Mouse (Mus musculus) megakaryocyte, embryonic 14.5 days (primary cell): ENCODE results near the gene Slc25a33.

Experiments
- FLI1 ChIP-seq: IDR thresholded peaks from 2 replicates; pipeline ENCODE4 v1.6.1; 2012; ENCODE audit warnings: low read length, inconsistent platforms, mixed read lengths
- GATA1 ChIP-seq: IDR thresholded peaks from 3 replicates; pipeline ENCODE4 v1.6.1; 2012; ENCODE audit warnings: mixed read lengths, low read length, inconsistent platforms, borderline replicate concordance

DNA sequence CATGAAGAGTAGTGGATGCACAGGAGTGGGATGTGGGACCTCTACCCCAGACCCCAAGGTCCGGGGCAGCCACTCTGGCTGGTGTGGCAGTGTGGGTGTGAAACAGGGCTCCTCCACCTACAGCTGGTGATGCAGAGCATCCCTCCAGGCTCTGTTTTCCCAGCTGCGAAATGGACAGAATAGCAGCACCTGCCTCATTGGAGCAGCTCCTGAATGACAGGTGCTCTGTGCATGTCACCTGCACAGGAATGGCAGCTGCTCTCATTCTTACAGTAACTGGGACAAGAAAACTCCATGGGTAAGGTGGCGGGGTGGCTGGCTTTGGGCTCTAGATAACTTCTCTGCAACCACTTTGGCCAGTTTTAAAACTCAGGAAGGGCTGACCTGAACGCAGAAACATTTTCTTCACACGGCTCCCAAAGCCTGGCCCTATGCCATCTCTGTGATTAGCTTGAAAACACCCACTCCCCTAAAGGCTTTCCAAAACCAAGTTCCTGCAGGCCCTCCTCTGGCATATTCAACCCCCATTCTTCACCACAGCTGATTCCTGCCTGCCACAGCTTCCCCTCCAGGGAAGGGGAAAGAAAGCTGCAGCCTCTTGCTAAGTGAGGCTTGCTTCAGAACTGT is 38.3 kb downstream of the Slc25a33 start:
- no peak for TF ChIP-seq GATA1
- TF ChIP-seq FLI1, result no peak
